10 mouse cellular contexts compared by ENCODE assay signal in genomic region chr7:19159411-19159810, GRCm38 (mm10). TPM values are rescaled to one million over a fixed set of nuclear protein-coding genes. Genes with fewer than 3 reads are reported as not detected.
DNase-seq lines count a peak whose midpoint lies in the region; ATAC-seq and TF ChIP-seq lines count a peak whose summit lies in the region.
"Had no signal": no experiment of that assay in that cellular context is flagged by ENCODE, and none has a peak within 500 bp of the region (broad histone marks: within the 10 kb centered on the region; RNA-seq: fewer than 3 reads in every experiment).

No protein-coding gene starts in this region.

- ATAC-seq in kidney, postnatal 0 days (replicated peaks; ENCODE audit: low FRiP score, low read depth), result no peak
- ATAC-seq in embryonic facial prominence, embryonic 15.5 days (ENCODE audit: insufficient number of reproducible peaks, low FRiP score, low TSS enrichment, low read depth), result no peak
- ATAC-seq in hindbrain, embryonic 16.5 days, result no peak
- ATAC-seq in midbrain, embryonic 16.5 days, result no peak

- H3K4me1 ChIP-seq in kidney, postnatal 0 days (replicated peaks; ENCODE audit: insufficient read depth, low read length), result peaks cover 21% of the 10 kb centered on the region
- H3K4me1 ChIP-seq in embryonic facial prominence, embryonic 15.5 days, result peaks cover 33% of the 10 kb centered on the region
- peaks cover 13% of the 10 kb centered on the region for H3K4me1 ChIP-seq in hindbrain, embryonic 16.5 days (ENCODE audit: control insufficient read depth, insufficient read depth, low read depth, low read length)
- peaks cover 13% of the 10 kb centered on the region for H3K4me1 ChIP-seq in midbrain, embryonic 16.5 days (ENCODE audit: control insufficient read depth, insufficient read depth, low read length)

- H3K4me2 ChIP-seq in kidney, postnatal 0 days (ENCODE audit: low read length), result peak overlapping the region; percentile 75
- H3K4me2 ChIP-seq in embryonic facial prominence, embryonic 15.5 days (replicated peaks), result peak overlapping the region; percentile 75
- peak overlapping the region; percentile 66 for H3K4me2 ChIP-seq in hindbrain, embryonic 16.5 days (ENCODE audit: low read length)
- peak overlapping the region; percentile 72 for H3K4me2 ChIP-seq in midbrain, embryonic 16.5 days (ENCODE audit: low read length)

- H3K27ac ChIP-seq in kidney, postnatal 0 days, result no peak overlapping the region
- no peak overlapping the region for H3K27ac ChIP-seq in embryonic facial prominence, embryonic 15.5 days (replicated peaks)
- no peak overlapping the region for H3K27ac ChIP-seq in hindbrain, embryonic 16.5 days (ENCODE audit: low read depth, low read length)
- H3K27ac ChIP-seq in midbrain, embryonic 16.5 days (ENCODE audit: low read length), result no peak overlapping the region
- H3K27ac ChIP-seq: left cerebral cortex, adult 2 months had no signal

- H3K9ac ChIP-seq in kidney, postnatal 0 days (ENCODE audit: low read depth, low read length), result peak overlapping the region; percentile 18; the same call in 1 of the 2 replicates
- 0 out of 2 replicates have a peak overlapping the region, but pooled peaks have one; percentile 15 for H3K9ac ChIP-seq in embryonic facial prominence, embryonic 15.5 days
- peak overlapping the region; percentile 34; the same call in 1 of the 2 replicates for H3K9ac ChIP-seq in hindbrain, embryonic 16.5 days (ENCODE audit: low read depth, low read length)
- H3K9ac ChIP-seq in midbrain, embryonic 16.5 days (ENCODE audit: low read depth, low read length), result peak overlapping the region; percentile 70; the same call in 1 of the 2 replicates

- no peak for DNase-seq in kidney, postnatal 0 days (ENCODE audit: low spot score)
- DNase-seq in kidney, adult 8-10 months, result no peak
- DNase-seq in adrenal gland, adult (ENCODE audit: inconsistent age in 2 of 2, low spot score in 1 of 2), result no peak
- DNase-seq in yolk sac, embryonic 10.5 days (ENCODE audit: low spot score), result no peak
- DNase-seq in adrenal gland, adult 2 months, result no peak

- no peaks in the 10 kb centered on the region for H3K9me3 ChIP-seq in kidney, postnatal 0 days (replicated peaks; ENCODE audit: low read length)
- no peaks in the 10 kb centered on the region for H3K9me3 ChIP-seq in embryonic facial prominence, embryonic 15.5 days (replicated peaks)
- H3K9me3 ChIP-seq in hindbrain, embryonic 16.5 days (ENCODE audit: control insufficient read depth, low read length), result no peaks in the 10 kb centered on the region
- H3K9me3 ChIP-seq in midbrain, embryonic 16.5 days (replicated peaks; ENCODE audit: control insufficient read depth, low read length, poor library complexity, severe bottlenecking), result no peaks in the 10 kb centered on the region

- no peak overlapping the region for H3K4me3 ChIP-seq in kidney, postnatal 0 days (replicated peaks; ENCODE audit: low read depth, low read length)
- H3K4me3 ChIP-seq in embryonic facial prominence, embryonic 15.5 days (replicated peaks), result peak overlapping the region; percentile 41; the same call in 1 of the 2 replicates
- peak overlapping the region; percentile 45 for H3K4me3 ChIP-seq in hindbrain, embryonic 16.5 days (ENCODE audit: low read length)
- peak overlapping the region; percentile 45; the same call in 1 of the 2 replicates for H3K4me3 ChIP-seq in midbrain, embryonic 16.5 days (ENCODE audit: low read depth, low read length)

- peaks cover 7% of the 10 kb centered on the region for H3K36me3 ChIP-seq in kidney, postnatal 0 days (ENCODE audit: insufficient read depth, low read length)
- H3K36me3 ChIP-seq in embryonic facial prominence, embryonic 15.5 days, result peaks cover 10% of the 10 kb centered on the region; the same call in 1 of the 2 replicates
- H3K36me3 ChIP-seq in hindbrain, embryonic 16.5 days (ENCODE audit: control insufficient read depth, insufficient read depth, low read length), result 0 out of 2 replicates have a peak, but pooled peaks cover 2% of the 10 kb centered on the region
- no peaks in the 10 kb centered on the region for H3K36me3 ChIP-seq in midbrain, embryonic 16.5 days (ENCODE audit: control insufficient read depth, insufficient read depth, low read length)

- no peak for TF ChIP-seq CTCF in kidney, postnatal 0 days (IDR thresholded peaks at IDR 0.05; ENCODE audit: low read depth)

- 11% methylated on average over 18 of the region's 18 CpGs for WGBS in kidney, postnatal 0 days
- 12% methylated on average over 18 of the region's 18 CpGs for WGBS in embryonic facial prominence, embryonic 15.5 days
- WGBS in hindbrain, embryonic 16.5 days, result 11% methylated on average over 18 of the region's 18 CpGs
- WGBS in midbrain, embryonic 16.5 days, result 11% methylated on average over 18 of the region's 18 CpGs

- H3K27me3 ChIP-seq in kidney, postnatal 0 days (ENCODE audit: insufficient read depth, low read length), result 0 out of 2 replicates have a peak, but pooled peaks cover 7% of the 10 kb centered on the region
- H3K27me3 ChIP-seq in embryonic facial prominence, embryonic 15.5 days, result peaks cover 22% of the 10 kb centered on the region
- H3K27me3 ChIP-seq in hindbrain, embryonic 16.5 days (replicated peaks; ENCODE audit: control insufficient read depth, insufficient read depth, low read length), result peaks cover 4% of the 10 kb centered on the region
- H3K27me3 ChIP-seq in midbrain, embryonic 16.5 days (ENCODE audit: control insufficient read depth, insufficient read depth, low read depth, low read length), result peaks cover 9% of the 10 kb centered on the region

RNA-seq across cellular contexts. Expression of gene Gipr, which starts 6.5 kb away (rescaled TPM):
- polyA plus RNA-seq in kidney, postnatal 0 days (2015; fragmentation: Nextera tagmentation; extraction: Ambion mirVana), result 0.08 and 0.09 TPM in 2 replicates
- 0.68 and 1.1 TPM in 2 replicates for polyA plus RNA-seq in embryonic facial prominence, embryonic 15.5 days (2015; fragmentation: Nextera tagmentation; extraction: Ambion mirVana)
- polyA plus RNA-seq in hindbrain, embryonic 16.5 days (2015; fragmentation: Nextera tagmentation; extraction: Ambion mirVana), result 2.0 and 2.9 TPM in 2 replicates
- 4.0 and 4.8 TPM in 2 replicates for polyA plus RNA-seq in midbrain, embryonic 16.5 days (2015; fragmentation: Nextera tagmentation; extraction: Ambion mirVana)
- total RNA-seq in adrenal gland, adult 2 months (2021), result under 1 TPM; 0.41 to 0.58 TPM
- 1.6 and 2.6 TPM in 2 replicates for polyA plus RNA-seq in adrenal gland, adult 2 months (2012; rRNA removed)
- total RNA-seq: hematopoietic stem cell, adult 5-6 weeks had no signal

RNA-seq across cellular contexts. Expression of gene Snrpd2, which starts 9.9 kb away (rescaled TPM):
- polyA plus RNA-seq in kidney, postnatal 0 days (2015; fragmentation: Nextera tagmentation; extraction: Ambion mirVana), result 119 and 127 TPM in 2 replicates
- polyA plus RNA-seq in embryonic facial prominence, embryonic 15.5 days (2015; fragmentation: Nextera tagmentation; extraction: Ambion mirVana), result 139 and 140 TPM in 2 replicates
- polyA plus RNA-seq in hindbrain, embryonic 16.5 days (2015; fragmentation: Nextera tagmentation; extraction: Ambion mirVana), result 107 and 110 TPM in 2 replicates
- 105 TPM in 2 replicates for polyA plus RNA-seq in midbrain, embryonic 16.5 days (2015; fragmentation: Nextera tagmentation; extraction: Ambion mirVana)
- total RNA-seq in adrenal gland, adult 2 months (2021), result 10 to 100 TPM; 78.3 to 93.6 TPM
- 5.3 and 7.9 TPM in 2 replicates for polyA plus RNA-seq in adrenal gland, adult 2 months (2012; rRNA removed)

RNA-seq across cellular contexts. Expression of gene Qpctl, which starts 10.3 kb away (rescaled TPM):
- 13.3 and 15.4 TPM in 2 replicates for polyA plus RNA-seq in kidney, postnatal 0 days (2015; fragmentation: Nextera tagmentation; extraction: Ambion mirVana)
- polyA plus RNA-seq in embryonic facial prominence, embryonic 15.5 days (2015; fragmentation: Nextera tagmentation; extraction: Ambion mirVana), result 13.9 and 15.1 TPM in 2 replicates
- 24.0 and 26.3 TPM in 2 replicates for polyA plus RNA-seq in hindbrain, embryonic 16.5 days (2015; fragmentation: Nextera tagmentation; extraction: Ambion mirVana)
- polyA plus RNA-seq in midbrain, embryonic 16.5 days (2015; fragmentation: Nextera tagmentation; extraction: Ambion mirVana), result 24.9 and 28.8 TPM in 2 replicates
- 10 to 100 TPM; 14.0 to 21.2 TPM for total RNA-seq in adrenal gland, adult 2 months (2021)
- 24.6 and 26.3 TPM in 2 replicates for polyA plus RNA-seq in adrenal gland, adult 2 months (2012; rRNA removed)

RNA-seq across cellular contexts. Expression of gene Eml2, which starts 16.8 kb away (rescaled TPM):
- polyA plus RNA-seq in kidney, postnatal 0 days (2015; fragmentation: Nextera tagmentation; extraction: Ambion mirVana), result 10.6 and 13.1 TPM in 2 replicates
- 10.4 and 12.8 TPM in 2 replicates for polyA plus RNA-seq in embryonic facial prominence, embryonic 15.5 days (2015; fragmentation: Nextera tagmentation; extraction: Ambion mirVana)
- polyA plus RNA-seq in hindbrain, embryonic 16.5 days (2015; fragmentation: Nextera tagmentation; extraction: Ambion mirVana), result 9.4 and 12.3 TPM in 2 replicates
- polyA plus RNA-seq in midbrain, embryonic 16.5 days (2015; fragmentation: Nextera tagmentation; extraction: Ambion mirVana), result 10.6 TPM in 2 replicates
- total RNA-seq in adrenal gland, adult 2 months (2021), result 10 to 100 TPM; 34.7 to 69.4 TPM
- 58.2 and 59.7 TPM in 2 replicates for polyA plus RNA-seq in adrenal gland, adult 2 months (2012; rRNA removed)

RNA-seq across cellular contexts. Expression of gene Fbxo46, which starts 39.8 kb away (rescaled TPM):
- 12.1 and 13.0 TPM in 2 replicates for polyA plus RNA-seq in kidney, postnatal 0 days (2015; fragmentation: Nextera tagmentation; extraction: Ambion mirVana)
- 14.7 and 16.3 TPM in 2 replicates for polyA plus RNA-seq in embryonic facial prominence, embryonic 15.5 days (2015; fragmentation: Nextera tagmentation; extraction: Ambion mirVana)
- polyA plus RNA-seq in hindbrain, embryonic 16.5 days (2015; fragmentation: Nextera tagmentation; extraction: Ambion mirVana), result 16.4 and 17.7 TPM in 2 replicates
- 18.2 and 21.1 TPM in 2 replicates for polyA plus RNA-seq in midbrain, embryonic 16.5 days (2015; fragmentation: Nextera tagmentation; extraction: Ambion mirVana)
- 10 to 100 TPM; 11.9 to 12.8 TPM for total RNA-seq in adrenal gland, adult 2 months (2021)
- polyA plus RNA-seq in adrenal gland, adult 2 months (2012; rRNA removed), result 12.8 and 13.5 TPM in 2 replicates

Comparison
In these comparisons a context has a peak if more than half of its experiments do, and no peak if none do; other contexts are left out.
1. H3K9ac ChIP-seq: peak in every context shown above with its lines; median percentile 70 in midbrain, embryonic 16.5 days; 34 in hindbrain, embryonic 16.5 days; 18 in kidney, postnatal 0 days; 15 in embryonic facial prominence, embryonic 15.5 days.
2. RNA of gene Snrpd2, which starts 9.9 kb away (polyA plus RNA-seq): 139 to 140 TPM in embryonic facial prominence, embryonic 15.5 days, 119 to 127 TPM in kidney, postnatal 0 days, 107 to 110 TPM in hindbrain, embryonic 16.5 days and 105 TPM in midbrain, embryonic 16.5 days; 5.3 to 7.9 TPM in adrenal gland, adult 2 months; every median in the first group is over 10 times any median in the second.
3. Peak in every context shown above with its lines, with median percentiles within 50 percentile points of each other: H3K4me2 ChIP-seq.